Mouse (Mus musculus) brain, embryonic 14.5 days (tissue): ENCODE data around the gene Trim28. TPM values are rescaled to one million over a fixed set of nuclear protein-coding genes. Genes with fewer than 3 reads are reported as not detected.
A peak's percentile ranks its signal among the peaks of the same experiment; 100 is the strongest.

Experiments used
- DNase-seq: peaks from one replicate; pipeline ENCODE4 v3.0.0-alpha.2; 2011; ENCODE audit warnings: low read depth
- CTCF ChIP-seq: fragments of 200-500 bp; IDR thresholded peaks from 2 replicates; pipeline ENCODE4 v1.5.1; 2012; ENCODE audit warnings: inconsistent platforms, mild to moderate bottlenecking, moderate library complexity, borderline replicate concordance; ENCODE audit not compliant: insufficient read depth, insufficient read length; ENCODE audit errors: extremely low read depth
- POLR2A ChIP-seq: fragments of 200-500 bp; IDR thresholded peaks from 2 replicates; pipeline ENCODE4 v1.6.1; 2012; ENCODE audit warnings: mild to moderate bottlenecking, inconsistent platforms, borderline replicate concordance; ENCODE audit not compliant: poor library complexity, insufficient read depth, insufficient read length, severe bottlenecking; ENCODE audit errors: extremely low read depth
- polyA plus RNA-seq: library from polyadenylated mRNA; depleted of rRNA; stranded (reverse); fragments of >200 nt; gene quantifications from 2 replicates; pipeline ENCODE4 v1.2.3, GENCODE M21; 2012

Trim28 gene
- polyA plus RNA-seq, 1 experiment: 585 TPM

GRCm38 (mm10) chr7:13036806-13037205, 37.9 kb downstream of the Trim28 start:
- TF ChIP-seq POLR2A (no peak), CTCF (no peak)
- no peak for DNase-seq

GRCm38 (mm10) chr7:13037366-13037765, 38.5 kb downstream of the Trim28 start:
- no peak for DNase-seq
- TF ChIP-seq CTCF (no peak), POLR2A (no peak)

GRCm38 (mm10) chr7:13037901-13038555, 39.1 kb downstream of the Trim28 start, which contains the start of gene Ube2m:
TSS of gene Ube2m (minus strand) at chr7:13038275.
- TF ChIP-seq POLR2A: peak; percentile 83
- no peak for TF ChIP-seq CTCF
- peak; percentile 99 for DNase-seq

GRCm38 (mm10) chr7:13038621-13039169, 39.8 kb downstream of the Trim28 start:
- TF ChIP-seq POLR2A (no peak), CTCF (no peak)
- DNase-seq: no peak

DNA sequence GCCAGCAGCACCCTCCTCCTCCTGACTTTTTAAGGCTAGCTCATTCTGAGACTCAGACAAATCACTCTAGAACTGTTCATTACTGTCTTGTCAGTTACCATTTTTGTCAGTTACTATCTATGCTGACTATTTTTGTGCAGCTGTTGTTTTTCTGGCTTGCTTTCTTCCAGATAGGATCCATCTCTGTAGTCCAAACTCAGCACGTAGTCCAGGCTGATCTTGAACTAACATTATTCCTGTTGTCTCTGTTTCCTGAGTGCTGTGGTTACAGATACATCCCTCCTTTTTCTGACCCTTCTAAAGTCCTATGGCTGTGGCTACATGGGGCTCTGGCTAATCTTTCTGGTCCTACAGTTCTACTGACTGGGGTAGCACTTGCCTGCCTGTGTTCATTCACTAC, 40.3 kb downstream of the Trim28 start:
- no peak for DNase-seq

GRCm38 (mm10) chr7:13041256-13041655, 42.3 kb downstream of the Trim28 start:
- no peak for DNase-seq
- TF ChIP-seq CTCF: no peak
- no peak for TF ChIP-seq POLR2A

More for the DNA sequence above, 40.3 kb downstream of the Trim28 start:
- TF ChIP-seq CTCF (no peak), POLR2A (no peak)

DNA sequence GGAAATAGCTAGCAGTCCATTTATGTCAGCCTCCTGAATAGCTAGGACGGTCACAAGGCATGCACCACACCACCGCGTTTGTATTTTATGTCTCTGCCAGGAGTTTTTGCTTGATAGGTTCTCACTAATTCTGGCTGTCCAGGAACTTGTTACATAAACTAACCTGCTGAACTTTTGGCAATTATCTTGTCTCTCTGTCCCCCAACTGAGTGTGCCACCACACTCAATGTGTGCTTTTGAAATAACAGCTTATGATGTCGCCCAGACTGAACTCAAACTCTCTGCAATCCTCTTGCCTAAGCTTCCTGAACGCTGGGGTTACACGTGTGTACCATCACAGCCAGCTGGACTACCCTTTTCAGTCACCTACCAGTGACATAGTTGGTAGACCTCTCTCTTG, 43.6 kb downstream of the Trim28 start:
- DNase-seq: no peak
- TF ChIP-seq POLR2A: no peak
- no peak for TF ChIP-seq CTCF

DNA sequence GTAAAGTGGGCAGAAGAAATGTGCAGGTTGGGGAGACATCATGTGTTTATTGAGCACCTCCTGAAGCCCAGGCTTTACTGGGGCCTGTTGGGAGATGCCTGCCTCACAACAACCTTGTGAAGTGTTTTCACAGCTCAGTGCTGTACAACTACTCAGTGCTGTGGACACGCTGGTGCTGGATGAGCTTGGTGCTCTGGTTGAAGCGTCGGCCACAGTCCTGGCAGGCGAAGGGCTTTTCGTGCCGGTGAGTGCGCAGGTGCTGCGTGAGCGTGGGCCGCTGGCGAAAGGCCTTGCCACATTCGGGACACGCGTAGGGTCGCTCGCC, 44.2 kb downstream of the Trim28 start:
- no peak for DNase-seq
- TF ChIP-seq CTCF: no peak
- no peak for TF ChIP-seq POLR2A

- peak; percentile 66 for DNase-seq
- TF ChIP-seq POLR2A (no peak), CTCF (no peak)
Observed at GRCm38 (mm10) chr7:13043445-13044253, 44.7 kb downstream of the Trim28 start.

GRCm38 (mm10) chr7:13044254-13044625, 45.3 kb downstream of the Trim28 start:
- no peak for DNase-seq
- no peak for TF ChIP-seq POLR2A
- no peak for TF ChIP-seq CTCF

DNA sequence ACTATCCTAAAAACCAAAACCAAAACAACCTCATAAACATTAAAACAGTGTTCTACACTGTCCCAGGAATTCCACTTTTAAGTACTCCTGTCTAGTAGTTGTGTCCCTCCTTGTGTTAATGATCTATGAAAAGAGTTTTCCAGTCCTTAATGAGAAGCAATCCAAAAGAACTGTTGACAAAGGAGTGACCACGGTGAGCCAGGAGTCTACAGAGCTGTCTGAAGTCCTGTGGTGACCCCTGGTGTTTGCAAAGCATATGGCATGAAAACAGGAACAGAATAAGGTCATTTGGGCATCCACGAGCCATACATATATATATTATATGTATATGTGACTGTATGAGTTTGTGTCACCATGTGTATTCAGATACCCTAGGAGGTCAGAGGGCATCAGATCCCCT, 47.2 kb downstream of the Trim28 start:
- DNase-seq: peak; percentile 79
- TF ChIP-seq CTCF (peak; percentile 67; the same call in 1 of the 2 replicates), POLR2A (no peak)

DNA sequence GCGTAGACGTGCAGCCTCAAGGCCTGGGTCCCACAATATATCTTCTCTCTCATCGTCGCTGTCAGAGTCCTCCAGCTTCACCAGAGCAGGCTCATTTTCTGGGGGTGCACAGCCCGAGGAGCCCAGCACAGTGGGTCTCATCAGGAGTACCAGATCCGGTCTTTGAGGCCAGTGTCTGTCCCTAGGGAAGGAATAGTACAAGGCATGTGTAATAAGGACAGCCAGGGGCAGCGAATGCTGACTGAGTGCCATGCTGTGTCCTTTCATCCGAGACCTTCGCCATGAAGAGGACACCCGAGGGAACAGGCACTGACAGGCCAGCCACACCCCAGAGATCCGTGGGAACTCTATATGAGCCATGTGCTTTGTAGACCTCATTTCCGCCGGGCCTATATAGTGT, 54.1 kb downstream of the Trim28 start:
- no peak for DNase-seq
- TF ChIP-seq CTCF (no peak), POLR2A (no peak)

DNA sequence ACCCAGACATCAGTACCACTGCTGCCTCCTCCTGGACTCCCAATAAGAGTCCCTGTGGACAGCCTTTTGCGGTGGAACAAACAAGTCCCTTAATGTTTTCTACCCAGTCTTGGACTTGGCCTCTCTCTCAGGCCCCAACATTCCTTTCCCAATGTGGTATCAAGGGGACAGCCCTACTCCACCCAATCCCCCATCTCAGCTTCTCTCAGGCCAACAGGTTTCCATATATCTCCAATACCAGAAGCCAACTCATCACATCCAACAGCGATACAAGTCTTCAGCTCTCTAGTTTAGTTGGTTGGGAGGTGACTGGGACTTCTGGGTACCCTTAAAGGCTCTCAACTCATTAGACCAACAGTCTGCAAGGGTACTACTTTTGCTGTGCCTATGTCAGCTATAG, 54.6 kb downstream of the Trim28 start:
- TF ChIP-seq POLR2A (no peak), CTCF (no peak)
- DNase-seq: no peak
